Mouse (Mus musculus) duodenum, adult 2 months (tissue): Measurements from ENCODE around the gene C330021F23Rik. TPM values are rescaled to one million over a fixed set of nuclear protein-coding genes. Genes with fewer than 3 reads are reported as not detected.

Source experiments
- polyA plus RNA-seq: library from polyadenylated mRNA; depleted of rRNA; stranded (reverse); fragments of >200 nt; gene quantifications from 2 replicates; pipeline ENCODE4 v1.2.3, GENCODE M21; 2012; ENCODE audit warnings: low replicate concordance; rRNA removed

C330021F23Rik gene
- polyA plus RNA-seq: 0.14 and 1.1 TPM in 2 replicates

GRCm38 (mm10) chr8:3567641-3568371 is at the start of gene C330021F23Rik:
TSS of gene C330021F23Rik (plus strand) at chr8:3567990.

GRCm38 (mm10) chr8:3586993-3587390 is 19.2 kb downstream of the C330021F23Rik start, which contains the start of gene Camsap3:
TSS of gene Camsap3 (plus strand) at chr8:3587293.

GRCm38 (mm10) chr8:3621199-3621970 is 53.6 kb downstream of the C330021F23Rik start, which contains the start of the genes Xab2 and Pet100:
TSS of gene Xab2 (minus strand) at chr8:3621316.
TSS of gene Pet100 (plus strand) at chr8:3621548.

GRCm38 (mm10) chr8:3625445-3625844 is 57.7 kb downstream of the C330021F23Rik start, which contains the start of gene Pcp2:
TSS of gene Pcp2 (minus strand) at chr8:3625545.

GRCm38 (mm10) chr8:3630647-3631477 is 63.1 kb downstream of the C330021F23Rik start, which contains the start of gene Stxbp2:
TSS of gene Stxbp2 (plus strand) at chr8:3630955.

Other genes starting within 250 kb of the C330021F23Rik start
- 0.44 and 0.46 TPM in 2 replicates for gene A430078G23Rik, start 214.6 kb upstream of the C330021F23Rik start, polyA plus RNA-seq
- gene Arhgef18, start 175.0 kb upstream of the C330021F23Rik start, polyA plus RNA-seq: 23.5 and 28.3 TPM in 2 replicates
- 12.5 and 16.2 TPM in 2 replicates for gene Pex11g, start 100.3 kb upstream of the C330021F23Rik start, polyA plus RNA-seq
- gene Tex45, start 97.1 kb upstream of the C330021F23Rik start, polyA plus RNA-seq: 0.21 TPM in 1 of 2 replicates, not detected in the other
- 27.4 and 34.8 TPM in 2 replicates for gene Zfp358, start 74.9 kb upstream of the C330021F23Rik start, polyA plus RNA-seq
- 386 and 793 TPM in 2 replicates for gene Mcoln1, start 67.5 kb upstream of the C330021F23Rik start, polyA plus RNA-seq
- gene Pnpla6, start 52.6 kb upstream of the C330021F23Rik start, polyA plus RNA-seq: 40.4 and 72.5 TPM in 2 replicates
- 74.9 and 113 TPM in 2 replicates for gene Camsap3, start 19.3 kb downstream of the C330021F23Rik start, polyA plus RNA-seq
- gene Xab2, start 53.3 kb downstream of the C330021F23Rik start, polyA plus RNA-seq: 26.7 and 29.0 TPM in 2 replicates
- gene Pet100, start 53.6 kb downstream of the C330021F23Rik start, polyA plus RNA-seq: 1.5 and 4.4 TPM in 2 replicates
- gene Pcp2, start 57.6 kb downstream of the C330021F23Rik start, polyA plus RNA-seq: not detected in 2 replicates
- gene Stxbp2, start 63.0 kb downstream of the C330021F23Rik start, polyA plus RNA-seq: 256 and 257 TPM in 2 replicates
- gene Retn, start 87.8 kb downstream of the C330021F23Rik start, polyA plus RNA-seq: 2.4 TPM in 1 of 2 replicates, not detected in the other
- 0.07 TPM in 1 of 2 replicates, not detected in the other for gene Mcemp1, start 97.8 kb downstream of the C330021F23Rik start, polyA plus RNA-seq
- gene Fcor, start 104.4 kb downstream of the C330021F23Rik start, polyA plus RNA-seq: 0.37 and 2.7 TPM in 2 replicates
- gene Trappc5, start 108.3 kb downstream of the C330021F23Rik start, polyA plus RNA-seq: 19.8 and 32.5 TPM in 2 replicates
- 0.87 TPM in 1 of 2 replicates, not detected in the other for gene Fcer2a, start 126.2 kb downstream of the C330021F23Rik start, polyA plus RNA-seq
- 0.07 TPM in 1 of 2 replicates, not detected in the other for gene Clec4g, start 152.7 kb downstream of the C330021F23Rik start, polyA plus RNA-seq
- 0.28 TPM in 1 of 2 replicates, not detected in the other for gene Cd209a, start 181.0 kb downstream of the C330021F23Rik start, polyA plus RNA-seq